Mouse (Mus musculus) spleen, postnatal 14 days (tissue): ENCODE measurements around the gene Cap1.
"Not testable (repeated sequence)": the region's sequence is repeated elsewhere in the genome, so short reads cannot be mapped to it uniquely, and the experiment has no call there.

ENCODE experiments used
- DNase-seq, 2 experiments: peaks; one replicate each; pipeline ENCODE4 v3.0.0; 2021 to 2022; ENCODE audit warnings: low spot score in 2 of 2

Gene Cap1

DNA sequence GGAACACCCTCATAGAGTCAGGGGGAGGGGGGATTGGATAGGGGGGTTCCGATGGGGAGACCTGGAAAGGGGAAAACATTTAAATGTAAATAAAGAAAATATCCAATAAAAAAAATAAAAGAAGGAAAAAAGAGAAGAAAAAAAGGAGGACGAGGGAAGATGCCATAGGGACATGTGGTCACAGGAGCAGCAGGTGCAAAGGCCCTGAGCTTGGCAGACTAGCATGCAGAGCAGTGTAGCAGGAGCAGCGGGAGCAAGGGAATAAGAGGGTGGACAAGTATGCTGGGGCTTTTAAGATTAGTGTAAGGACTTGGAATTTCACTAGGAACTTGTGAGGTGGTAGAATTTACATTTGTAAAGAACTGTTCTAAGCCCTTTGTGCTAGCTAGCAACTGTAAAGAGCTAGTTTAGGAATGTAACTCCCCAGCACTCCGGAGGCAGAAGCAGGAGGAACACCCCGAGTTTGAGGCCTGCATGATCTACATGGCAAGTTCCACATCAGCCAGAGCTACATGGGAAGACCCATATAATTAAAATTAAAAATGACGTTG lies 48.6 kb downstream of the Cap1 start:
- no peak for DNase-seq

DNA sequence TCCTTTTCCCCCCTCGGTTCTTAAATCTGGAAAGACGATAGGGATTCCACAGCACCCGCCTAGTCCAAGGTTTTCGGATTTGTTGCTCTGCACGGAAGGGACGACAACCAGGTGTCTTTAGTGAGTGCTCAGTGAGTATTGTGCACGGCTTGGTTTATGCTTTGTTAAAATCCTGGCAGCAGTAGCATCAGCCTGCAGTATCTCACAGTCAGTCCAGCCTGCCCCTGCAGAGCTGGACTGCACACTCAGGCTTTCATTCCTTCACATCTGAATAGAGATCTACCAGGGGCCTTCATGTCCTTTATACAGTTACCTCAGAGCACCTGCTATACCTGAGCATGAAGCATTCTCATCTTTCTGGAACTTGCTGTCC lies 49.5 kb downstream of the Cap1 start:
- no peak for DNase-seq

DNA sequence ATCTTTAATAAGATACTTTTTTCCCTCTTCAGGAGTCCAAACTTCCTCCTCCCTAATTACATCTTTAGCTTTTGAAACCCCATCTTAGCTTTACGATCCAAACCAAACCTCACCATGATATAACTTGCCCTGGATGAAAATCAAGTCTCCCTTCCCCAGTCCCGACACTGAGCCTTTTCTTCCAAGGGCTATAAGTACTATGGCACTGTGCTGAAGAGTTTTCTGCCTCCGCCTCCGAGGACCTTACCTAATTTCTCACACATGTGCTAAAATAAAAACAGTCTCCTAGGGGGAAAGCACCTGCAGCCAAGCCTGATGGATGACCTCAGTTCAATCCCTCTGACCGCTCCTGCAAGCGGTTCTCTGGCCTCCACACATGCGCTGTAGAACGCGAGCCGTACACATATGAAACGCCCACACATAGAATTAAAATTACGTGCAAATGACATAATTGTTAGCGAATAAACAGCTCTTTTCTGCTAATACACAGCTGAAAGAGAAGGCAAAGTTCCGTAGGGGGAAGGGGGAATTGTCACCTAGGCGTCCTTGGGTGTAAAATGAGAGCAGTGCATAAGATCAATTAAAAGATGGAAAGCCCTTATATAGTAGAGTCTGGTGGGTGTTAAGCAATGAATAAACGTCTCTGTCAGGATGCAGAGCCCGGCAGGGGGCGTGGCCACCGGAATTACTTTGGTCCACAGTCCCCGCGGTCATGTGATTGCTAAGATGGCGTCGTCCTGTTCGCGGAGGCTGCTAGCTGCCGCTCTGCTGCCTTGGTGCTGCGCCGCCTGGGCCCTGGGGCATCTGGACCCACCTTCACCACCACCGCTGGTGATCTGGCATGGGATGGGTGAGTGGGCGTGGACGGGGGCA lies 50.1 kb downstream of the Cap1 start, which contains the start of gene Ppt1:
Gene Ppt1 (plus strand): TSS at position 713 of the 873 bp plus-strand sequence.
- peak; percentile 62 to 75 for DNase-seq

DNA sequence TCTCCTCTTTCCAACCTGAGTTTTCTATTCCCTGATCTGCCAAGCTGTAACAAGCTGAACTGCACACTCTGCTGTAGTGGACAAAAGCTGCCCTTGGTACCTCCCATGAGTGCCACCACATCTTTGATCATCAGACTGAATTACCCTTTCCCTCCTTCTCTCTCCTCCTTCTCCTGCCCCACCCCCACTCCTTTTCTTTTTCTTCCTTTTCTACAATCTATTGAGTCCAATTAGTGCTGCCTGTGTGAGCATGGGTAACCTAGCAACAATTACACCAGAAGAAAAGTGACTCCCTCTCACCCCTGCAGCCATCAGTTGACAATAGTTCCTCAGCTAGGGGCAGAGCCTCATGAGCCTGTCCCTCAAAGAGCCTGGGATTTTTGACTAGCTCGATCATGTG lies 54.0 kb downstream of the Cap1 start:
- DNase-seq = no peak

DNA sequence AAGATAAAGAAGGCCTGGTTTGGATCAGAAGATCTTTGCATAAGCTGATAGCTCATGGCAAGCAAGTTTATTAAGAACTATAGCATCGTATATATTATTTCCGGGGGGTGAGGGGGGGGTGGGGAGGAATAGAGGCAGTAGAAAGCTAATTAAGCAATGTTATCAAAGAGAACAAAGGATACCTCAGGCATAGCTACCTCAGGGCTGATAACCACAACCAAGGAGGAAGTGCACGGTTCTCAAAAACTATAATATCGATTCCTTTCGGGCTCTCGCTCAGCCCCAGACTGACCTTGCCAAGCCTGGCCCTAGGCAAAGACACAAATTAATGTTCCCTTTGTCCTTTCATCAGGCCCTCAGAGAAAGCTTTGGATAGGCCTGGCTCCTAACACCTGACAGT lies 56.5 kb downstream of the Cap1 start:
- DNase-seq = no peak

DNA sequence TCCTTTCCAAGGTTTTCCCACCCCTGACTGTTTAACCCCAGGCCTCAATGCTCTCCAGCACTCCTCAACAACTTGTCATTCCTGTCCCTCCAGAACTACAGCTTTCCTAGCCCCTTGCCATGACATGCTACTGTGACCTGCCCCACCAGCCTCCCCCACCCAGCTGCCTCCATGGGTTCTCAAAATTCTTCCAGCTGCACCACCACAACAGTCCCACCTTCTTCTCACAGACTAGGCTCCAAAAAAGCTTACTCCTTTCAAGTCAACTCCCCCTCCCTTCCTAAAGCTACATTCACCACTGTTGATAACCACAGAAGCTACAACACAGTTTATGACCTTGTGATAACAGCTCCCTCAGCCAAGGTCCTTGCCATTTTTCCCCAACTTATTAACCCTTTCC lies 58.2 kb downstream of the Cap1 start:
- DNase-seq = no peak

DNA sequence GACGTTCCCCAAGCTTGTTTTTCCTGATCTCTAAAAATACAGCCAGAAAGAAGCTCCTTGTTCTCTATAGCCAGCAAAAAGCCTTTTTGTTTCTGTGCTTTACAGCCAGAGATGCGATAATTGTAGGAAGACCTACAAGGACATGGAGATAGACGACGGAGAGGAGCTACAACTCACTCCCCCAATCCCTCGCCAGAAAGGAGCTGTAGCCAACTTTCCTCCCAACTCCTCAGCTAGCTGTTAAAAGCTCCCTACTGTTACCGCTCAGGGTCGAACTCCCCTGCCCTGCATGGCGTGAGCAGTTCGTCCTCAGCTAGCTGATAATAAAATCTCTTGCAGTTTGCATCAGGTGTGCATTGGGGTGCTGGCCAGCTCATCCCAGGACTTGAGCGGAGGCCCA lies 64.9 kb downstream of the Cap1 start:
- DNase-seq = not testable (repeated sequence)

DNA sequence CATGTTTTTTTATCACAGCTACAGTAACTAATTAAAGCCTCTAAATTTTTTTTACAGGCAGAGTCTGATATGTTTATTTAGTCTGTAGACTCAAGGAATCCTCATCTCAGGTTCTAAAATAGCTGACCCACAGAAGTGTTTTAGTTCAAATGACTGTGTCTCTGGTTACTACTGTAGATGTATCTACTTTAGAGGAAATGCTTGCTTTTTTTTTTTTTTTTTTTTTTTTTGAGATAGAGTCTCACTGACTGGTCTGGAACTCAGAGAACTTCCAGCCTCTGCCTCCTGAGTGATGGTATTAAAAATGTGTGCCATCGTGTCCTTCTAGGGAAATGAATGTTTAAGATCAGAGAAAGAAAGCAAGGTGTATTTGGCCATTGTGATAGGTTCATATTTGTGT lies 69.7 kb downstream of the Cap1 start:
- DNase-seq = no peak

DNA sequence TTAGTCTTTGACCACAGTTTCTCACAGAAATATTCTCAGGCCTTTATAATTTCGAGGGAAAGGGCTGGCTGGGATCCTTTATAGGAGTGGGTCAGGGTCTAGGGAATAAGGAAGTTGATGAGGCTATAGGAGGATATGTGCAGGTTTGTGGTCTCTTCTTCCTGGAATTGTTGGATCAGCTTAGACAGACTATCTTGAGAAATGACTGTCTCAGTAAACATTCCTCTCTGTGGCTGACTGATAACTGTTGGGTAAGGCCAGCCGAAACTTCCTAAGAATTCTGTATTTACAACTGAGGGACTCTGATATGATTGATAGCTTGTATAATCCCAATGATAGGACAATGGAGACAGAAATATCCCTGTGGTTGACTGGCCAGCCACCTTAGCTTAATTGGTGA lies 74.0 kb downstream of the Cap1 start:
- DNase-seq = no peak

DNA sequence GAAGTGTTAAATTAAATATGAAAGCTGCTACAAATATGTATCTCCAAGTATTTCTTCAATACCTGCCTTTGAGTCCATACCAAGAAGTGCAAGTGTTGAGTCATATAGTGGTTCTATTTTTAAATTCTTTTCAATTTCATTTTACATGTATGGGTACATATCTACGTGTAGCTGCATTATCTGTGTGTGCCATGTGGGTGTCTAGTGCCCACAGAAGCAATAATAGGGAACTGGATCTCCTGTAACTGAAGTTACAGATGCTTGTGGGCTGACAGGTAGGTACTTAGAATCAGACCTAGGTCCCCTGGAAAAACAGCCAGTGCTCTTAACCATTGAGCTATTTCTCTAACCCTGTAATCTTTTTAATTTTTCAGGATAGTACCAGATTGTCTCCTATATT lies 74.7 kb downstream of the Cap1 start:
- DNase-seq = no peak
